ENCODE assay signal across 11 mouse cellular contexts in genomic region chr9:35123456-35123803, GRCm38 (mm10). TPM values are rescaled to one million over a fixed set of nuclear protein-coding genes. Genes with fewer than 3 reads are reported as not detected.
A peak's percentile ranks its signal among the peaks of the same experiment; 100 is the strongest.
DNase-seq lines count a peak whose midpoint lies in the region; ATAC-seq and TF ChIP-seq lines count a peak whose summit lies in the region.
"Had no signal": no experiment of that assay in that cellular context is flagged by ENCODE, and none has a peak within 500 bp of the region (broad histone marks: within the 10 kb centered on the region; RNA-seq: fewer than 3 reads in every experiment).

No protein-coding gene starts in this region.

- 26% methylated on average over 2 of the region's 2 CpGs for WGBS in bone marrow, adult 2 months
- WGBS in limb, embryonic 14.5 days: 81% methylated on average over 2 of the region's 2 CpGs
- WGBS in macrophage (ENCODE audit: missing documents): 95% methylated on average over 2 of the region's 2 CpGs
- WGBS in midbrain, embryonic 15.5 days: 75% methylated on average over 2 of the region's 2 CpGs

- no peaks in the 10 kb centered on the region for H3K79me2 ChIP-seq in macrophage (ENCODE audit: inconsistent target)

- TF ChIP-seq CTCF in bone marrow, adult 2 months (IDR thresholded peaks at IDR 0.05; ENCODE audit: control insufficient read depth, insufficient read depth, low read length): no peak

- TF ChIP-seq POLR2A in bone marrow, adult 2 months (IDR thresholded peaks at IDR 0.05; ENCODE audit: borderline replicate concordance, control insufficient read depth, low read depth, low read length): no peak
- no peak for TF ChIP-seq POLR2A in limb, embryonic 14.5 days (IDR thresholded peaks at IDR 0.05; ENCODE audit: borderline replicate concordance, extremely low read depth, insufficient read depth, insufficient read length)

- peak overlapping the region; percentile 85 for H3K27ac ChIP-seq in bone marrow, adult 2 months (ENCODE audit: control insufficient read depth, insufficient read depth, low read depth, low read length, poor library complexity)
- H3K27ac ChIP-seq in limb, embryonic 14.5 days (replicated peaks; ENCODE audit: low read depth, low read length): peak overlapping the region; percentile 43; the same call in 1 of the 2 replicates
- peak overlapping the region; percentile 22 for H3K27ac ChIP-seq in macrophage
- no peak overlapping the region for H3K27ac ChIP-seq in midbrain, embryonic 15.5 days
- H3K27ac ChIP-seq: limb, embryonic 15.5 days had no signal

- peak; percentile 28 for DNase-seq in layer of hippocampus, adult 11-12 months (ENCODE audit: low spot score)
- no peak for DNase-seq in layer of hippocampus, postnatal 36 days
- DNase-seq in limb, embryonic 14.5 days (ENCODE audit: low spot score): no peak
- DNase-seq in neural tube, embryonic 10.5 days (ENCODE audit: extremely low spot score, low spot score): no peak
- DNase-seq: cerebellum, adult 18-20 months had no signal

- no peaks in the 10 kb centered on the region for H3K9me3 ChIP-seq in limb, embryonic 14.5 days (ENCODE audit: control insufficient read depth, low read length)
- H3K9me3 ChIP-seq in midbrain, embryonic 15.5 days: no peaks in the 10 kb centered on the region
- H3K9me3 ChIP-seq: limb, embryonic 15.5 days had no signal

- ATAC-seq in limb, embryonic 14.5 days (ENCODE audit: low FRiP score, low read depth): no peak
- no peak for ATAC-seq in midbrain, embryonic 15.5 days (replicated peaks)
- ATAC-seq: forebrain, embryonic 14.5 days; Patski had no signal

- H3K27me3 ChIP-seq in limb, embryonic 14.5 days (ENCODE audit: control insufficient read depth, insufficient read depth, low read length): no peaks in the 10 kb centered on the region
- H3K27me3 ChIP-seq in midbrain, embryonic 15.5 days (replicated peaks): no peaks in the 10 kb centered on the region
- H3K27me3 ChIP-seq: limb, embryonic 15.5 days; Patski had no signal

- H3K4me3 ChIP-seq in bone marrow, adult 2 months (replicated peaks; ENCODE audit: control insufficient read depth, low read depth, low read length): no peak overlapping the region
- no peak overlapping the region for H3K4me3 ChIP-seq in limb, embryonic 14.5 days (replicated peaks; ENCODE audit: low read length)
- H3K4me3 ChIP-seq in macrophage (ENCODE audit: inconsistent target): no peak overlapping the region
- H3K4me3 ChIP-seq in midbrain, embryonic 15.5 days: no peak overlapping the region
- H3K4me3 ChIP-seq: limb, embryonic 15.5 days had no signal

- no peak overlapping the region for H3K9ac ChIP-seq in limb, embryonic 14.5 days (ENCODE audit: low read depth, low read length, severe bottlenecking)
- no peak overlapping the region for H3K9ac ChIP-seq in midbrain, embryonic 15.5 days
- H3K9ac ChIP-seq: limb, embryonic 15.5 days had no signal

- H3K4me2 ChIP-seq in limb, embryonic 14.5 days (replicated peaks; ENCODE audit: low read depth, low read length, severe bottlenecking): no peak overlapping the region
- H3K4me2 ChIP-seq in midbrain, embryonic 15.5 days: no peak overlapping the region
- H3K4me2 ChIP-seq: limb, embryonic 15.5 days had no signal

- peaks cover 25% of the 10 kb centered on the region for H3K4me1 ChIP-seq in bone marrow, adult 2 months (ENCODE audit: control insufficient read depth, insufficient read depth, low read length)
- peaks cover 8% of the 10 kb centered on the region for H3K4me1 ChIP-seq in limb, embryonic 14.5 days (ENCODE audit: control insufficient read depth, insufficient read depth, low read length)
- H3K4me1 ChIP-seq in midbrain, embryonic 15.5 days: no peaks in the 10 kb centered on the region

- peaks cover 21% of the 10 kb centered on the region for H3K36me3 ChIP-seq in limb, embryonic 14.5 days (ENCODE audit: control insufficient read depth, insufficient read depth, low read length)
- 0 out of 2 replicates have a peak, but pooled peaks cover 8% of the 10 kb centered on the region for H3K36me3 ChIP-seq in macrophage (ENCODE audit: inconsistent target)
- peaks cover 6% of the 10 kb centered on the region; the same call in 1 of the 2 replicates for H3K36me3 ChIP-seq in midbrain, embryonic 15.5 days (replicated peaks)

RNA-seq across cellular contexts. Expression of gene St3gal4, which starts 4.4 kb away (rescaled TPM):
- 10 to 100 TPM; 25.0 to 25.7 TPM for total RNA-seq in layer of hippocampus, postnatal 36 days (2021)
- polyA plus RNA-seq in bone marrow, adult 2 months (2011; ENCODE audit: insufficient read depth, insufficient read length, low replicate concordance, missing spikeins): 32.7 and 54.9 TPM in 2 replicates
- 14.5 and 17.0 TPM in 2 replicates for polyA plus RNA-seq in limb, embryonic 14.5 days (2012; rRNA removed)
- 35.6 and 36.3 TPM in 2 replicates for polyA plus RNA-seq in limb, embryonic 14.5 days (2014; fragmentation: Nextera tagmentation; extraction: Ambion mirVana)
- 10 to 100 TPM in 22 of 26 experiments, 1 to 10 TPM in 4; 3.8 to 56.8 (median 20.0) TPM for total RNA-seq in macrophage (2018; cell fraction: chromatin; rRNA removed)
- total RNA-seq in macrophage (2018; cell fraction: cytosol; rRNA removed): 10 to 100 TPM; 11.2 to 20.6 (median 15.4) TPM
- 10 to 100 TPM in 21 of 26 experiments, 1 to 10 TPM in 5; 6.4 to 36.2 (median 15.8) TPM for total RNA-seq in macrophage (2018; cell fraction: nucleus; rRNA removed)
- polyA plus RNA-seq in macrophage (2018): 15.5 to 19.7 TPM (median 16.0 TPM) in 3 replicates
- polyA plus RNA-seq in midbrain, embryonic 15.5 days (2015; fragmentation: Nextera tagmentation; extraction: Ambion mirVana): 13.0 and 14.3 TPM in 2 replicates

RNA-seq across cellular contexts. Expression of gene Dcps, which starts 52.4 kb away (rescaled TPM):
- 10 to 100 TPM; 21.1 to 21.4 TPM for total RNA-seq in layer of hippocampus, postnatal 36 days (2021)
- 12.3 and 31.1 TPM in 2 replicates for polyA plus RNA-seq in bone marrow, adult 2 months (2011; ENCODE audit: insufficient read depth, insufficient read length, low replicate concordance, missing spikeins)
- 54.6 and 60.3 TPM in 2 replicates for polyA plus RNA-seq in limb, embryonic 14.5 days (2012; rRNA removed)
- 61.6 and 65.2 TPM in 2 replicates for polyA plus RNA-seq in limb, embryonic 14.5 days (2014; fragmentation: Nextera tagmentation; extraction: Ambion mirVana)
- 10 to 100 TPM in 8 of 26 experiments, 1 to 10 TPM in 18; 1.2 to 21.5 (median 6.3) TPM for total RNA-seq in macrophage (2018; cell fraction: chromatin; rRNA removed)
- total RNA-seq in macrophage (2018; cell fraction: cytosol; rRNA removed): 10 to 100 TPM; 12.9 to 22.9 (median 16.9) TPM
- 10 to 100 TPM in 4 of 26 experiments, 1 to 10 TPM in 22; 2.8 to 17.1 (median 7.0) TPM for total RNA-seq in macrophage (2018; cell fraction: nucleus; rRNA removed)
- polyA plus RNA-seq in macrophage (2018): 19.9 to 24.5 TPM (median 20.4 TPM) in 3 replicates
- 80.3 and 81.2 TPM in 2 replicates for polyA plus RNA-seq in midbrain, embryonic 15.5 days (2015; fragmentation: Nextera tagmentation; extraction: Ambion mirVana)
